Mouse (Mus musculus): ENCODE measurements around the gene Rhbdl1.
"Not testable (repeated sequence)": the region's sequence is repeated elsewhere in the genome, so short reads cannot be mapped to it uniquely, and the experiment has no call there.

The Rhbdl1 gene

DNA sequence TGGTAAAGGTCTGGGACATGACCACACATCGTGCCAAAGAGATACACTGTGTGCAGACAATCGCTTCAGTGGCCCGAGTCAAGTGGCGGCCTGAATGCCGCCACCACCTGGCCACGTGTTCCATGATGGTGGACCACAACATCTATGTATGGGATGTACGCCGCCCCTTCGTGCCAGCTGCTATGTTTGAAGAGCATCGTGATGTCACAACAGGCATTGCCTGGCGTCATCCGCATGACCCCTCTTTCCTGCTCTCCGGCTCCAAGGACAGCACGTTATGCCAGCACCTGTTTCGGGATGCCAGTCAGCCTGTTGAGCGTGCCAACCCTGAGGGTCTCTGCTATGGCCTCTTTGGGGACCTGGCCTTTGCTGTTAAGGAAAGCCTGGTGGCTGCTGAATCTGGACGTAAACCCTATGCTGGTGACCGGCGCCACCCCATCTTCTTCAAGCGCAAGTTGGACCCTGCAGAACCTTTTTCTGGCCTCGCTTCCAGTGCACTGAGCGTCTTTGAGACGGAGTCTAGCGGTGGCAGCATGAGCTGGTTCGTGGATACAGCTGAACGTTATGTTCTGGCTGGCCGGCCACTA lies 11.0 kb downstream of the Rhbdl1 start:
- DNase-seq (ENCODE audit: low read depth, low spot score) = no peak

DNA sequence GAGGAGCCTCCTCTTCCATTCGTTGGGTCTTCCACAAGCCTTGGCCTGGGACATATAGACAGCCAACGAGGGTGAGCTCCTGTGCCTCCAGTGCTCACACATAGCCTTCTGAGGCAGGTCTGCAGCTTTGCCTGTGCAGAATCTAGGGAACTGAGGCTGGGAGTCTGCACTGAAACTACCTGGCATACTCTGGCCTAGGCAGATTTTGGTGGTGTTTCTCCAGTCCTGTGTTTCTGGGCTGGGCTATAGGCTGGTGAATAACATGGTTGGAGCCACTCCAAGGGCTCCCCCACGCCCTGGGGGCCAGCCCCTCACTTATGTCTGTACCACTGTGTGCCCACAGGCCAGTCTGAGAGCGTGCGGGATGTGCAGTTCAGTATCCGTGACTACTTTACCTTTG lies 11.8 kb downstream of the Rhbdl1 start:
- no peak for DNase-seq (ENCODE audit: low read depth, low spot score)

DNA sequence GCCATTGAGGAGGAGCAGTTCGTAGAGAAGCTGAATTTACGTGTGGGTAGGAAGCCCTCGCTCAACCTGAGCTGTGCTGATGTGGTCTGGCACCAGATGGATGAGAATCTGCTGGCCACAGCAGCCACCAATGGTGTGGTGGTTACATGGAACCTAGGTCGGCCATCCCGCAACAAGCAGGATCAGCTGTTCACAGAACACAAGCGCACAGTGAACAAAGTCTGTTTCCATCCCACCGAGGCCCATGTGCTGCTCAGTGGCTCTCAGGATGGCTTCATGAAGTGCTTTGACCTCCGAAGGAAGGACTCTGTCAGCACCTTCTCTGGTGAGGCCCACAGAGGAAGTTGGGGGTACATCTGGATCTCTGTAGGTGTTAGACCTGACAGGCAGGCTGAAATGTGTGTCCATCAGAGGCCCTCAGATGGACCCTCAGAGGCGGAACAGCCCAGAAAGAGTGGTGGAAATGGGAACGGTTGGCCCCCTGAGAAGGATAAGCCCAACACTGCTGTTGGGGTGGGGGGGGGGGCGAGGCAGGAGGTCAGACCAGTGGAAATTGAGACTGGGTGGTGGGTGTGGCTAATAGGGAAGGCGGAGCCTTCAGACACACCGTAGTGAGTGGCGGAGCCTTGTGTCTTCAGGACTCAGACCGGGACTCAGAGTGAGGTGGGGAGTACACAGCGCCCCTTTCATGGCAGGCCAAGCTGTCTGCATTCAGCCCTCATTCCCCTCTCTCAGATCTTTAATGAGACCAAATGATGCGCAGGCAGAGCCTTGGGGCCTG lies 12.5 kb downstream of the Rhbdl1 start:
- DNase-seq (ENCODE audit: low read depth, low spot score) = peak; percentile 54

DNA sequence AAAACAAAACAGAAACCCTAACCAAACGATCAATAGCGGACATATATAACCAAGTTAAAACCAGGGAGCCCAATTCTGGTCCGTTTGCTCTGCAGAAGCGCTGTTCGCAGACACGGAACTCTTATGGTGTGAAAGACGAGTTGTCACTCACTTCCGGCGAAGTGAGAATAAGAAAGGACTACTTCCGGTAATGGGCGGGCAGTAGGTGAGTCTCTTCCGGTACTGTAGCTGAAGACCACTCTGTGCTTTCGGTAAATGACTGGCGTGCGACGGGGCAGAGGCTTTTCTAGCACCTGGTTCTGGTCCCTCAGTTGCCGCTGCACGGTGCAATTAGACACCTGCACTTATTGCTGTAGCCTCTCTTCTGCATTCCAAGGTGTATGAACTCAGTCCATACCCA lies 13.6 kb downstream of the Rhbdl1 start, which contains the start of gene Wdr24:
TSS of gene Wdr24 (plus strand) at position 176 of the 400 bp plus-strand sequence.
- peak; percentile 94 for DNase-seq (ENCODE audit: low read depth, low spot score)

DNA sequence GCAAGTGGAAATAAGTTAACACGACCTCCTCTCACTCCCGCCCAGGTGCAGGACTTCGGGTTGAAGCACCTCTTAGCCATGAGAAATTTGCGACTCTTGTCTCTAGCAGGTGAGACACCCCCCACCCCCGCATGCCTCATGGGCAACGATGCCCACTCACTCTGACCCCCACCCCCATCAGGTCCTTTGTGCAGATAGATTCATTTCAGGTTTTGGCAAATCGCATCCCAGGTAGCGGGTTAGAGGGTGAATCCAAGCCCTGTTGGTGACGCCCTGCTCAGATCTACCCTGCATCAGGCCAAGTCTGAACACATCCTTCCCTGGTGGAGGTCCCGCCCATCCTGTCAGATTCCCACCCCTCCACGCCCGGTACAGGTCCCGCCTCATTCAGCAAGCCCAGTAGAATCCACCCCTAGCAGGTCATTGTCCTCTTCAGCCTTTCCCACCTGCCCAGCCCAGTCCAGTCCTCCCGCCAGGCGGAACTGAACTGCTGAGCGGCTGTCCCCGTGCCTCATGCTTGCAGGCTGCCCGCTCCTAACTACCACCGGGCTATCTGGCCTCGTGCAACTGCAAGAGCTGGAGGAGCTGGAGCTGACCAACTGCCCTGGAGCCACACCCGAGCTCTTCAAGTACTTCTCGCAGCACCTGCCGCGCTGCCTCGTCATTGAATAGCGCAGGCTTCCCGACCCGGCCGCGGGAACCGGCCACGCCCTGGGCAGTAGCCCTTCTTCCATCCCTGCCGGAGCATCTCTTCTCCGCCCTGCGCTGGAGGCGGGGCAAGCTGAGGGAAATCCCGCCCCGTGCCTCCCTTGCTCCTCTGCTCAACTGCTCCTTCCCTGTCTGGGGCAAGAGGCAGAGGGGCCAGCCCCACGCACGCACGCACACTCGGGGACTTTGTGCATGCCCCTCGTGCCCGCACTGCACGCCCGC lies 18.0 kb downstream of the Rhbdl1 start:
- DNase-seq (ENCODE audit: low read depth, low spot score) = peak; percentile 86

DNA sequence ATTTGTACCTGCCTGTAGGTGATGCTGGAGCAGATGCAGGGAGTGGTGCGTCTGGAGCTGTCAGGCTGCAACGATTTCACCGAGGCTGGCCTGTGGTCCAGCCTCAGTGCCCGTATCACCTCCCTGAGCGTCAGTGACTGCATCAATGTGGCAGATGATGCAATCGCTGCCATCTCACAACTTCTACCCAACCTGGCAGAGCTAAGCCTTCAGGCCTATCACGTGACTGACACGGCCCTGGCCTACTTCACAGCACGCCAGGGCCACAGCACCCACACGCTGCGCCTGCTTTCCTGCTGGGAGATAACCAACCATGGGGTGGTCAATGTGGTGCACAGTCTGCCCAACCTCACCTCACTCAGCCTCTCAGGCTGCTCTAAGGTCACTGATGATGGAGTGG lies 19.4 kb downstream of the Rhbdl1 start:
- no peak for DNase-seq (ENCODE audit: low read depth, low spot score)

DNA sequence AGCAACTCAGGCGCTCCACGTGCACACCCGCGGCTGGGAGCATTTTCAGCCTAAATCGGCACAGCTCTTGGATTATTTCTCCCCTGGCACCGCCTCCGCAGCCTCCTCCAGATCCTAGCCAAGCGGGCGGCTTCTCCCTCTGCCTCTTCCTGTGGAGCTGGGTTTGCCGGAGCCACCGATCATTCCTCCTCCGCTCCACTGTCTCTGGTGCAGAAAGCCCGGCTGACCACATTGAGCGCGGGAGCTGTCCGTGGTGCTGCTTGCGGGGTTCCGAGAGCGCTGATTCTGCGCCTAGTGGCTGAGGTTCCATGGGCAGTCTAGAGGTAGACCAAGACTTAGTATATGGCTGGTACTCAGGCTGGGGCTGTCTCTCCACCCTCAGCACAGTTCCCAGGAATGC lies 23.6 kb downstream of the Rhbdl1 start:
- peak; percentile 96 for DNase-seq (ENCODE audit: low read depth, low spot score)

DNA sequence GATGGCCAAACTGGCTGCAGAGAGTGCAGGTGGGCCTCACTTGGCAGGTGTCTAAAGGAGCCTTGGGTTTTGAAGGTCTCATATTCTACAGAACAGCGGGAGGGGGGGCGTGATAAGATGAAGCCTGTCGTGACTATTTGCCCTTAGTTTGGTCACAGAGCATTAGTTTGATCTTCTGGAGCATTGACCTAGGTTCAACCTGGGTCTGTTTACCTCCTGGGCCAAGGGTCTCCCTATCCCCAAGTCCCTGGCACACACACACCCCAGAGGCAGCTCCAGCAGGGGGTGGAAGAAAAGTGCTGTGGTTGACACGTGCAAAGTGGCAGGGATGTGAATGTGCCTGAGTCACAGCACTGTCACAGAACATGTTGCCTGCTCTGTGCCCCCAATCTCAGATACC lies 26.2 kb downstream of the Rhbdl1 start:
- no peak for DNase-seq (ENCODE audit: low read depth, low spot score)

DNA sequence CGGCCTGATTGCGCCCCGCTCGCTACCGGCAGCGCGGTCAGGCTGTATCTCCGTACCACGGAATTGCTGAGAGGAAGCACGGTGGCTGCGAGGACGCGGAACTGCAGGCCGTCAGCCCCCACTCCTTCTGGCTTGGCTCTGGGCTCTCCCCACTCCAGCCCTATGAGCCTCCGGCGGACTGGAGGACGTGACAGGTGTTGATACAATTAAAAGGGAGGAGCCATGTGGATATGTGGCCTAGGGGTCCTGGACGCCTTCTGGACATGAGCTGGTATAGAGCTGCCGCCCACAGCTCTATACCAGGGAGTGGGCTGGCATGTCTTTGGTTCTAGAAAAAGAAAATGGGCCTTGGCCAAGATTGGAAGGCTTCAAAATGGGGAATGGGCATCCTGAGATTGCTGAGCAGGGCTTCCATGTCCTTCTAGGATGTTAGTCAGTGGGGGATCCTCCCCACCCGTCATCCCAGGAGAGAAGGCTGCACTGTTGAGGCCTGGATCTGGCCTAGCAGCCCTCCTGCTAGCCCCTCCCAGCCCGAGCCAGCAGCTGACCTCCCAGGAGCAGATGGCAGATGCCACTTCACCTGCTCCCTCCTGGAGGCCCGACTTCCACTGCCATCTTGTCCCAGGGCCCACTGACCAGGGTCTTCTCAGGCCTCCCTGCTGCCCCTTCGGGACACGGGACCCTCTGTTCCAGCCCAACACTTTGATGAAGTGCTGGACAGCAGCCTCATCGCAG lies 27.3 kb downstream of the Rhbdl1 start:
- no peak for DNase-seq (ENCODE audit: low read depth, low spot score)

DNA sequence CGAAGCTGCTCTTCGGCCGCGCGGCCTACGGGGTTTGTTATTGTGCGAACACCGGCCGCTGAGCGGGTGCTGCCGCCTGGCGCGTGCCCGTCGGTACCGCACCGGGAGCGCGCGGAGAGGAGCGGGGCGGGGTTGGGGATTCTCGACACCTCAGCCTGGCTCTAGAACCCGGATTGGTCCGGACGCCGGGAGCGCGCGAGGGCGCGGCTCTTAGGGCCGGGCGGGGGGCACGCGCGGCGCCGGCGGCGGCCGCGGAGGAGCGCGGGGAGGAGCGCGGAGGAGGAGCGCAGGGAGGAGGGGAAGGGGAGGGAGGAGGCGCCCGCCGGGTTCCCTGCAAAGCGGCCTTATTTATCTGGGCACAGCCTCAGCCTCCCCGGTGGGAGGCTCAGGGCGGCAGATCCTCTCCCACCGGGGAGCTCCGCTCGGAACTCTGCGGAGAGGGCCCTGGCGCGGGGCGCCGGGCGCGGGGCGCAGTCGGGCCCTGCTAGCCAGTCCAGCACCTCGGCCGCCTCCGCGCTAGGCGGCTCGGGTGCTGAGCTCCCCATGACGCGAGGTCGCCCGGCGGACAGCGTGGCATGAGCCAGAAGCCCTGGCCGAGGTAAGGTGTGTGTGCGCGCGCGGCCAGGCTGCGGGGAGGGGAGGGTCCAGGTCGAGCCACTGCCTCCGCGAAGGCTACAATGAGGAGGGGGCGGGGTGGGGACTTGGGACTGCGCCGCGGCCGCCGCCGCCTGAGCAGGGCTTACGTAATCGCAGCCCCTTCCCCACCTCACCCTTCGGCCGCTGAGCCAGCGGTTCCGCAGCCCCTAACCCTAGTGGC lies 28.1 kb downstream of the Rhbdl1 start, which contains the start of gene Fbxl16:
TSS of gene Fbxl16 (plus strand) at position 297 of the 817 bp plus-strand sequence.
- peak; percentile 96 for DNase-seq (ENCODE audit: low read depth, low spot score)

DNA sequence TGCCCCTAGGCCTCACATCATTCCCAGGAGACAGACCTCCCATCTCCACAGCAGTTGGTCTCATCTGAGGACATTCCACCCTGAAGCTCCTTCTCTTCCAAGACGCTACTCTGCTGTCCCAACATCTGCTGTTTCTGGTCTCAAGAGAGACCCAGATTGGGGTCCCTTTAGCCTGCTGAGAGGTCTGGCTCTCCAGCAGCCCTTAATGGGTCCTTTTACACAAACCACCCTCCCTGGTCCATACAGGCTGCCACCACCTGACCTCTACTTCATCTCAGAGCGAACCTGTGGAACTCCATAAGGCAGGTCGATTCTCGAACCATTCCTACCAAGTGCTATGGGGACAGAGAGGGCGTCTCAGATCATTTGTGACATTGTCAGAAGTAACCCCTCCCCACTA lies 29.1 kb downstream of the Rhbdl1 start:
- DNase-seq (ENCODE audit: low read depth, low spot score) = no peak

DNA sequence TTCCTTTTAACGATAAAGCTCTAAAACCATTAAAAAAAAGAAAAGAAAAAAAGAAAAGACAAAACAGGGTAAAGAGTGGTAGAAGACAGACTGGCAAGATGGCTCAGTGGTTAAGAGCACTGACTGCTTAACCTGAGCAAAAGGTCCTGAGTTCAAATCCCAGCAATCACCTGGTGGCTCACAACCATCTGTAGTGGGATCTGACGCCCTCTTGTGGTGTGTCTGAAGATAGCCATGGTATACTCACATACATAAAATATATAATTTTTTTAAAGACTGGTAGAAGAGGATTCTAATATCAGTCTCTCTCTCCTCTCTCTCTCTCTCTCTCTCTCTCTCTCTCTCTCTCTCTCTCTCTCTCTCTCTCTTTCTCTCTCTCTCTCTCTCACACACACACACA lies 29.6 kb downstream of the Rhbdl1 start:
- not testable (repeated sequence) for DNase-seq (ENCODE audit: low read depth, low spot score)

DNA sequence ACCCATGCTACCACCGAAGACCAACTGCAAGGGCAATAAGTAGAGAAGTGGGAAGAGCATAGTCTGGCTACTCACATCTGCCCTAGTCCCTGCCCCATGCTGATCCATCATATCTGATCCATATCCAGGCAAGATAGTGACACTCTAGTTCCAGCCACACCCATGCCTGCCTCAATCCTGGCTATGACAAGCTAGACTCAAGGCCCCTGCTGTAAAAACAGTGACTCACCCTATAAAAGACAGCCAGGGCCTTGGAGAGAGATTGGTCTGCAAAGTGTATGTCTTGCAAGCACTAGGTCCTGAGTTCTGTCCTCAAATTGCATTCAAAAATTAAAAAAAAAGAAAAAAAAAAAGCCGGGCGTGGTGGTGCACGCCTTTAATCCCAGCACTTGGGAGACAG lies 30.6 kb downstream of the Rhbdl1 start:
- DNase-seq (ENCODE audit: low read depth, low spot score) = no peak

DNA sequence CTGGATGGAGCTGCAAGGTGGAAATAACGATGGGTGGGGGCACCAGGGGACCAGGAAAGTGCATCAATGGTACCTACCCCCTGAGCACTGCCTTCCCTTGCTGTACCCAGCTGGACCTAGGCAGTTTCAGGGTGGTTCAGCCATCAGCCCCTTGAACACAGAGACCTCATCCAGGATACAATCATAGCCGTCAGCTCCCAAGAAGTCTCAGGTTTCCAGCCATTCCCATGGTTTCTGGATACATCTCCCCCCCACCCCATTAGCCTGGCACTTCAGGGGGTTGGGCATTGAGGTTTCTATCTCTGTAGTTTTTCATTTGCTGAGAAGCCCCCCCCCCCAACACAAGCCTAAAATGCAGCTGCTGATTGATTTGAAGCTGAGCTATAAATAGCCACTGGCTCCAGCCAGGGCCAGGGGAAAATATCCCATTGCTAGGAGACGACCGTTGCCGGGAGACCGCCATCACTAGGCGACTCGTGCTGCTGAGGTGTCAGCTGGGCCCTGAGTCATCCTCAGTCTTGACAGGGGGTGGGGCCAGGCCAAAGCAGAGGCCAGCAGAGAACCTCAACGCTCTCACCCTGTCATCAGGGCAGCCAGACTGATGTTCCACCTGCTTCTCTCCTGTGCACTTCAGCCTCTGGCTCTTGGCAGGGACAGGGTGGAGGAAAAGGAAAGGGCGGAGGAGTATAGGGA lies 34.1 kb downstream of the Rhbdl1 start:
- peak; percentile 39 for DNase-seq (ENCODE audit: low read depth, low spot score)

DNA sequence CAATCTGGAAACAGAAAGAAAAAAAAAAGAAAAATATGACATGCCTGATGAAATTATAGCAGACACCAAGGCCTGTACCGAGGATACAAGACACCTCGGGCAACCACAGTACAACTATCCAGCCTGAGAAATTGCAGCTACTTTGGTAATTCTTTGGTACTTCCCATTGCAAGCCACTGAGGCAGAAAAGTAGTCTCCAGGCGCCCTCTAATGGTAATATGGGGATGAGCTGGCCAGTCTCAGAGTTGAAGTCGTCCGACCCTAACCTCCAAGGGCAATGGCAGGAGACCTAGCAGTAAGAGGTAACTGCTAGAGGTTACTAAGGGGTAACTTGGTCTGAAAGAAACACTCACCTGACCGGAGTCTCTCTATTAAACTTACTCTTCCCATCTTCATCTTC lies 36.1 kb downstream of the Rhbdl1 start:
- DNase-seq (ENCODE audit: low read depth, low spot score) = peak; percentile 82

DNA sequence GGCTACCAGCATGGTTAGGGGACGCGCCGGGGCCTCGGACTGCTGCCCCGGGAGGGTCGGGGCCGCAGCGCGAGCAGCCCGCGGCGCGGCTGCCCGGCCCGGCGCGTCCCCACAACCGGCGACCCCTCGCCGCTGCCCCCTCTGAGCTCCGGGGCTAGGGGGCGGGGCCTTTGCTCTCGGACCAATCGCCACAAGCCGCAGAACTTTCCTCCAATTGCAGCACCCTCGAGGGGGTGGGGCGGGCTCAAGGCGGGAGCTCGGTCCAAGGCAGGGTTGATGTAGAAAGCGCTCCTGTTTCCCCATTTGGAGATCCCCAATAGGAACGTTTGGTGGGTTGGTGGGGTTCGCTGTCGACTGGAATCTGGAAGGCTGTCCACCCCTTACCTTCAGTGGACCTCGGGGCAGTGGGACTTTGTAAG lies 40.1 kb downstream of the Rhbdl1 start, which contains the start of gene Metrn:
TSS of gene Metrn (minus strand) at position 186 of the 419 bp plus-strand sequence.
- peak; percentile 90 for DNase-seq (ENCODE audit: low read depth, low spot score)

DNA sequence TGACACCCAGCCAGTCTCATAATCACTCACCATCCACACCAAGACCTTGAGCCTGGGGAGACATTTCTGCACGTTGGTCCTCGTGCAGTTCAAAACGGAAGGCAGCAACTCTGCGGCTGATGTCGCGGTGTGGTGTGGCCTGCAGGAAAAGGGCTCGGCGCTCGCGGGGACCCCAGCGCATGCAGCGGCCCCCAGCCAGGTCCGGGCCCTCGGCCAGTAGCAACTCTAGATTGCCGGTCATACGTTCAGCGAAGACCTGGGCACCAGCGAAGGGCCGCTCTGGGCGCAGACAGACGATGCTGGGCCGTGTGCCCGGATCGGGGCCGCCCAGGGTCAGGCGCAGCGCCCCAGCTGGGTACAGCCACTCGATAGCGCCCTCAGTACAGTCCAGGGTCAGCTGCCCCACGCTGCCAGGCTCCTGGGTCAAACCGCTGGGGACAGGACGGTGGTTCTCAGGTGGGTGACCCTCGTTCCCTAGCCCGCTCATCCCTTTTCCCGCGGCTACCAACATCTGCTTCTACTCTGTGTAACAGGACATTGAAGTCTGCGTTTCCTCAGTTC lies 40.8 kb downstream of the Rhbdl1 start:
- no peak for DNase-seq (ENCODE audit: low read depth, low spot score)

DNA sequence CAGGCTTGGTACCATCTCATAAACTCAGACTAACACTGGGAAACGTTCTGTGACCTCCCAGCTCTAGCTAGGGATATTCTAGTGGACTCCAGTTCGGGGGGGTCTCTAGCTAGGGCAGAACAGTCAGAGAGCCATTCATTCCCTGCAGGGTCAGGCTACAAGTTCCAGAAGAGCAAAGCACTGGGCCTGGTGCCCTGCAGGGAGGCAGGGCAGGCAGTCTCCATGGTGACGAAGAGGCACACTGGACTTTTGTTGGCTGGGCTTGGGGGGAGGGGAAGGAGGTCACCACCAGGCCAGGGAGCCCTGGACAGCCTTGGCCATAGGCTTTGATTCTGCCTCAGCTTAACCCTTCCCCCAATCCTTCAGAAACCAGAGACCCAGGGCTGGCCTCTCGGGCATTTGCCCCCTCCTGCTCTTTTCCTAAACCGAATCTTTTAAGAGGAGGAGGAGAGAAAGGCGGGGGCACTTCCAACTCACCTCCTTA lies 41.4 kb downstream of the Rhbdl1 start, which contains the start of gene AC134908.4:
TSS of gene AC134908.4 (minus strand) at position 51 of the 484 bp plus-strand sequence.
- no peak for DNase-seq (ENCODE audit: low read depth, low spot score)

DNA sequence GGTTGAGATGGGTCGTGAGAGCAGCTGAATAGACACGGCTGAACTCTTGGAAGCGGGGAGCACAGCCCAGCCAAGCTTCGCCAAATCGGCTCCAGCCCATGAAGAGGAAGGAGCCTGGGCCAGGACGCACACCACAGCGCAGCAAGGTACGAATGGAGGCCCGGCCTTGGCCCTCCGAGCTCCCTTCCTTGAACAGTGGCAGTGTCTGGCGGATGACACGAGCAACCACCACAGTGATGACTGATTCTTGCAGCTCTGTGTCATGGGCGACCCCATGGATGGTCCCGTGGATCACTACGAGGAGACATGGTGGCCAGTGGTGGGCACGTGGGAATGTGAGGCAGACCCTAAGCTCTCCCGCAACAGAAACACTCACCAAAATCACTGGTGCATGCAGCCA lies 42.1 kb downstream of the Rhbdl1 start:
- no peak for DNase-seq (ENCODE audit: low read depth, low spot score)
